Mouse (Mus musculus): ENCODE data around the gene Vps33b. TPM values are rescaled to one million over a fixed set of nuclear protein-coding genes. Genes with fewer than 3 reads are reported as not detected.

Vps33b gene
- 17.4 and 19.8 TPM in 2 replicates for polyA plus RNA-seq (2015; fragmentation: Nextera tagmentation; extraction: Ambion mirVana)

DNA sequence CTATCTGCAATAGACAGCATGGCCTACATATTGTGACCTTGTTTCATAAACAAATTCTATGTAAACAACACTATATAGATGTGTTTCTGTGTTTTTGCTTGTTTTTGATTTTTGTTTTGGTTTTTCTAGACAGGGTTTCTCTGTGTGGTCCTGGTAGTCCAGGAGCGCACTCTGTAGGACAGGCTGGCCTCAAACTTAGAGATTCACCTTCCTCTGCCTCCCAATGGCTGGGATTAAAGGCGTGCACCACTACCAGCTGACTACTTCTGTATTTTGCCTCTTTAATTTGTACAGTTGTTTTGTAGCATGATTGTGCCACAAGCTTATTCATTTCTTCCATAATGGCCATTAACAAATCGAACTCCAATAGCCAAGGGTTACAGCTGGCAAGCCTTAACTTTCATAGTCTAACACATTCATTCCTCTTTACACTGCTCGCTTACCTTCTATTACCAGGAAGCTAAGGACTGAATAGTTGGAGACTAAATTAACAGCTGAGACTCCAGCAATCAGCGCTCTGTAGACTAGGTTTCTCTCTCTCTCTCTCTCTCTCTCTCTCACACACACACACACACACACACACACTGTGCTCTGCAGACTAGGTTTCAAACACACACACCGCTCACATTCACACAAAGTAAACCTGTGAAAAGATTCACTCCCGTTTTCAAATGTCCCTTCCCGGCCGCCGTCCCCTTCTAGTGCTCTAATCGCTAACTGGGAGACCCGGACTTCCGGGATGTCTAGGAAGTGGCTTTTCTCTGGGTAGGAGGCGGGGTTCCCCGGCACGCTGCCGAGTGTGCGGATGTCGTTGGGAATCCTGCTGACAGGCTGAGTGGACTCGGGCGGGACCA, at the start of gene Vps33b:
Gene Vps33b (plus strand): TSS at position 753 of the 854 bp plus-strand sequence.
- H3K9ac ChIP-seq (replicated peaks): peak within 1 kb of the TSS; percentile 78
- peak; percentile 91 for ATAC-seq (replicated peaks)
- 5% methylated on average over 21 of the region's 21 CpGs for WGBS

GRCm38 (mm10) chr7:80220237-80220797, 49.1 kb upstream of the Vps33b start:
- H3K27me3 ChIP-seq: no peaks in the 10 kb centered on the region
- ATAC-seq (replicated peaks): no peak
- H3K4me3 ChIP-seq: no peak overlapping the region
- no peak overlapping the region for H3K4me2 ChIP-seq (replicated peaks)
- H3K9ac ChIP-seq (replicated peaks): no peak overlapping the region
- 97% methylated on average over 9 of the region's 9 CpGs for WGBS
- H3K9me3 ChIP-seq: no peaks in the 10 kb centered on the region
- H3K27ac ChIP-seq (replicated peaks): no peak overlapping the region
- peaks cover 3% of the 10 kb centered on the region for H3K4me1 ChIP-seq
- H3K36me3 ChIP-seq: peaks cover 88% of the 10 kb centered on the region

More for the DNA sequence above, at the start of gene Vps33b:
- H3K4me1 ChIP-seq: peaks cover 28% of the 10 kb centered on the region
- peaks cover 48% of the 10 kb centered on the region for H3K36me3 ChIP-seq
- H3K27me3 ChIP-seq: no peaks in the 10 kb centered on the region
- peak within 1 kb of the TSS; percentile 84 for H3K4me2 ChIP-seq (replicated peaks)
- peak within 1 kb of the TSS; percentile 68 for H3K4me3 ChIP-seq
- H3K27ac ChIP-seq (replicated peaks): peak within 1 kb of the TSS; percentile 76
- no peaks in the 10 kb centered on the region for H3K9me3 ChIP-seq

DNA sequence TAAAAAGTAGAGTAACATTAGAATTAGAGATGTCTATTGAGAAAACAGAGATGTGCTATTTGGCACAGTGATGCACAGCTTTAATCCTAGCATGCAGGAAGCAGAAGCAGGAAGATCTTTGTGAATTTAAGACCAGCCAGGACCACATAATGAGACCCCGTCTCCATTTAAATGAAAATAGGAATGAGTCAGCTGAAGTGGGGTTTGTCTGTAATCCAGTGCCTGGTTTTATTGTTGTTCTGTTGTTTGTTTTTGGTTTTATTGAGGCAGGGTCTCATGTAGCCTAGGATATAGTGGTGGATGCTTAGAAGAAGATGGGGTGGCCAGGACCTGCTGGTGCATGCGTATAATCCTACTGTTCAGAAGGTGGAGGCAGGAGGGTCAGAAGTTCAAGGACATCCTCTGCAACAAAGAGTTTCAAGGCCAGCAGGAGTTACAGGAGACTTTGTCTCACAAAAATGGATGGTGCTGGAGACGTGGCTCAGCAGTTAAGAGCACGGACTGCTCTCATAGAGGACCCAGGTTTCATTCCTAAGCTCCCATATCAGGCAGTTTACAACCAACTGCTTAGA, 48.2 kb upstream of the Vps33b start:
- 85% methylated on average over 4 of the region's 4 CpGs for WGBS
- Histone ChIP-seq H3K9ac (replicated peaks) (no peak overlapping the region), H3K4me2 (replicated peaks) (no peak overlapping the region), H3K9me3 (no peaks in the 10 kb centered on the region), H3K4me1 (no peaks in the 10 kb centered on the region), H3K27me3 (no peaks in the 10 kb centered on the region), H3K36me3 (peaks cover 88% of the 10 kb centered on the region), H3K27ac (replicated peaks) (no peak overlapping the region), H3K4me3 (no peak overlapping the region)
- no peak for ATAC-seq (replicated peaks)

DNA sequence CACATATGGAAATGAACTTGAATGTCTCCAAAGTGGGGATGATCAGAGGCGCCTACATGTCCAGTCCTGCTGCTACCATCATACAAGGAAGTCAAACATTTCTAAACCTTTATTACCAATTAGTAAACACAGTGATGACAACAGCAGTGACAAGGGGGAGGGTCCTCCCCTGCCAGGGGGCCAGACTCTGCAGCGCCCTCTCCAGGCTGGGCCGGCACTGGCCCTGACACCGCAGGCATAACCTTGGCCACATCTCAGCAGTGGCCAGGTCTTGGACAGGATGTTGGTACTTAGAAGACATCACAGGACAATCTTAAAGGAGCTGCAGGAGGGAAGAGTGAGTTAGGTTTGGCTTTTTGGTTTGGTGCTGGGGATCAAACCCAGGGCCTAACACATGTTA, 42.4 kb upstream of the Vps33b start:
- WGBS: 96% methylated on average over 4 of the region's 4 CpGs
- Histone ChIP-seq H3K4me1 (peaks cover 4% of the 10 kb centered on the region), H3K36me3 (peaks cover 50% of the 10 kb centered on the region)

DNA sequence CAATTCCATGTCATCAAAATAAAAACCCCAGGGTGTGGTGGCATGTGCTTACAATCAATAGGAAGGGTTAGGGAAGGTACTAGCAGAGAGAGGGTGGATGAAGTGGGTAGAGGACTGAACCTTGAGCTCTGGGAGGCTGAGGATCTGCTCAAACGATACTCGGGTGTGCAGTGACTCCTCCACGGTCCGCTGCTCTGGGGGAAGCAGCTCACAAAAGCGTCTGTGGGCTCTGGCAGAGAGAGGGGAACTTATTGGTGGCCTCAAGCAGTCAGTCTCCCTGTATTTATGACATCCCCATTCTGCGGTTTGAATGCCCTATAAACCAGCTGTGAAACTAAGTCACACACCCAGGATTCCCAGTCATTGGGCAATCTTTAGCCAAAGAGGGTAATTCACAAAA, 39.3 kb upstream of the Vps33b start:
- Histone ChIP-seq H3K4me2 (replicated peaks) (no peak overlapping the region), H3K9me3 (no peaks in the 10 kb centered on the region), H3K4me1 (peaks cover 24% of the 10 kb centered on the region), H3K4me3 (no peak overlapping the region), H3K9ac (replicated peaks) (no peak overlapping the region), H3K27ac (replicated peaks) (no peak overlapping the region), H3K36me3 (peaks cover 26% of the 10 kb centered on the region), H3K27me3 (no peaks in the 10 kb centered on the region)
- no peak for ATAC-seq (replicated peaks)
- WGBS: 64% methylated on average over 6 of the region's 6 CpGs

More for the DNA sequence above, 42.4 kb upstream of the Vps33b start:
- H3K27ac ChIP-seq (replicated peaks): no peak overlapping the region
- ATAC-seq (replicated peaks): no peak
- no peaks in the 10 kb centered on the region for H3K27me3 ChIP-seq
- no peak overlapping the region for H3K9ac ChIP-seq (replicated peaks)
- H3K9me3 ChIP-seq: no peaks in the 10 kb centered on the region
- H3K4me2 ChIP-seq (replicated peaks): no peak overlapping the region
- no peak overlapping the region for H3K4me3 ChIP-seq

- no peak; the same call in 1 of the 2 replicates for ATAC-seq (replicated peaks)
- under 1% methylated on average over 29 of the region's 29 CpGs for WGBS
- no peaks in the 10 kb centered on the region for H3K9me3 ChIP-seq
- H3K36me3 ChIP-seq: peaks cover 12% of the 10 kb centered on the region
- H3K27ac ChIP-seq (replicated peaks): no peak overlapping the region
- H3K4me3 ChIP-seq: peak overlapping the region; percentile 78
- H3K4me1 ChIP-seq: peaks cover 24% of the 10 kb centered on the region
- peak overlapping the region; percentile 58 for H3K9ac ChIP-seq (replicated peaks)
- peak overlapping the region; percentile 85 for H3K4me2 ChIP-seq (replicated peaks)
- H3K27me3 ChIP-seq: no peaks in the 10 kb centered on the region
Measured at GRCm38 (mm10) chr7:80231971-80232488, 37.4 kb upstream of the Vps33b start.

DNA sequence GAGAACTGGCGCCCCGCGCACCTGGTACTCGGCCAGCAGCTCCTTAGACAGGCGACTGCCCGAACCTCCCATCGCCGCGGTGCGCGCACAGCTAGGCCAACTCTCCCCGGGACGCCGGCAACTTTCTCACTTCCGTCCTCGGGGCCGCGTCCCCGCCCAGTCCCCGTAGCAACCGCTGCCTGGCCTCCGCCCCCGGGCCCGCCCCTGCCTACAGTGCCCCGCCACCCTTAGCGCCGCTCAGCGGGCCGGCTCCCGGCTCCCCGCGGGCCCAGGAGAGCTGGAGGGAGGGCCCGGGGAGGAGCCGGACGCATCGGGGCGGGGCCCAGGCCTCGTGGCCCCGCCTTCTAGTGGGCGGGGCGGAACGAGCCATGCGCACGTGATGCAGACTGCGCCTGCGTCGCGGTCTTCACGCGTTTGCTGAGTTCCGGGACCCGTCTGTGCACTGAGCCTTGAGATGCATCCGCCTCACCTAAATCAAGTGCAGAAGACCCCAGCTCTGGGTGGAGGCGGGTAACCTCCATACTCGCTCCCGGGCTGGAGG, 36.9 kb upstream of the Vps33b start, which contains the start of the genes Cib1 and Gdpgp1:
Gene Cib1 (minus strand): TSS at position 325 of the 541 bp plus-strand sequence.
Gene Gdpgp1 (plus strand): TSS at position 377 of the 541 bp plus-strand sequence.
- under 1% methylated on average over 56 of the region's 56 CpGs for WGBS
- H3K4me1 ChIP-seq: peaks cover 24% of the 10 kb centered on the region
- no peaks in the 10 kb centered on the region for H3K27me3 ChIP-seq
- H3K9ac ChIP-seq (replicated peaks): peak within 1 kb of the TSS; percentile 61
- H3K27ac ChIP-seq (replicated peaks): peak within 1 kb of the TSS; percentile 68
- H3K4me2 ChIP-seq (replicated peaks): peak within 1 kb of the TSS; percentile 85
- peak; percentile 95 for ATAC-seq (replicated peaks)
- H3K4me3 ChIP-seq: peak within 1 kb of the TSS; percentile 78
- H3K36me3 ChIP-seq: peaks cover 6% of the 10 kb centered on the region
- no peaks in the 10 kb centered on the region for H3K9me3 ChIP-seq

GRCm38 (mm10) chr7:80233799-80234198, 35.6 kb upstream of the Vps33b start:
- WGBS: 80% methylated on average over 9 of the region's 9 CpGs
- Histone ChIP-seq H3K4me2 (replicated peaks) (peak overlapping the region; percentile 85), H3K4me3 (no peak overlapping the region), H3K27ac (replicated peaks) (no peak overlapping the region), H3K27me3 (no peaks in the 10 kb centered on the region), H3K9ac (replicated peaks) (no peak overlapping the region), H3K9me3 (no peaks in the 10 kb centered on the region), H3K4me1 (peaks cover 24% of the 10 kb centered on the region), H3K36me3 (peaks cover 8% of the 10 kb centered on the region)
- no peak for ATAC-seq (replicated peaks)

GRCm38 (mm10) chr7:80238542-80238941, 30.9 kb upstream of the Vps33b start:
- ATAC-seq (replicated peaks): no peak
- Histone ChIP-seq H3K27me3 (no peaks in the 10 kb centered on the region), H3K4me1 (peaks cover 13% of the 10 kb centered on the region), H3K9me3 (no peaks in the 10 kb centered on the region), H3K9ac (replicated peaks) (no peak overlapping the region), H3K36me3 (peaks cover 24% of the 10 kb centered on the region), H3K27ac (replicated peaks) (no peak overlapping the region), H3K4me2 (replicated peaks) (no peak overlapping the region), H3K4me3 (no peak overlapping the region)
- WGBS: 90% methylated on average over 10 of the region's 10 CpGs

DNA sequence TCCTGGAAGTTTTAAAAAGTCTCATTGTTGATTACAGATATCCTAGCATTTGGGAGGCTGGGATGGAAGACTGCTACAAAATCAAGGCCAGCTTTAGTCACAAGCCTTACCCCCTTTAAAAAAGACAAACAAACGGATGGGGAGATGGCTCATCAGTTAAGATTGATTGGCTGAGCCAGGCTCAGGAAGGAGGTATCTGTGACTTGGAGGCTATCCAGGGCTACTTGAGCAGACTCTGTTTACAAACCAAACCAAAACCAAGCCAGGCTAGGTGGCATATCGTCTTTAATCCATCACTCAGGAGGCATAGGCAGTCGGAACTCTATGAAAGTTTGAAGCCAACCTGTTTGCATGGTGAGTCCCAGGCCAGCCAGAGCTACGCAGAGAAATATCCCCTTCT, 27.8 kb upstream of the Vps33b start:
- Histone ChIP-seq H3K9ac (replicated peaks) (no peak overlapping the region), H3K4me3 (no peak overlapping the region), H3K4me1 (0 out of 2 replicates have a peak, but pooled peaks cover 2% of the 10 kb centered on the region), H3K9me3 (no peaks in the 10 kb centered on the region), H3K27ac (replicated peaks) (no peak overlapping the region), H3K4me2 (replicated peaks) (no peak overlapping the region), H3K27me3 (no peaks in the 10 kb centered on the region), H3K36me3 (peaks cover 24% of the 10 kb centered on the region)
- WGBS: 91% methylated on average over 4 of the region's 4 CpGs
- ATAC-seq (replicated peaks): no peak

DNA sequence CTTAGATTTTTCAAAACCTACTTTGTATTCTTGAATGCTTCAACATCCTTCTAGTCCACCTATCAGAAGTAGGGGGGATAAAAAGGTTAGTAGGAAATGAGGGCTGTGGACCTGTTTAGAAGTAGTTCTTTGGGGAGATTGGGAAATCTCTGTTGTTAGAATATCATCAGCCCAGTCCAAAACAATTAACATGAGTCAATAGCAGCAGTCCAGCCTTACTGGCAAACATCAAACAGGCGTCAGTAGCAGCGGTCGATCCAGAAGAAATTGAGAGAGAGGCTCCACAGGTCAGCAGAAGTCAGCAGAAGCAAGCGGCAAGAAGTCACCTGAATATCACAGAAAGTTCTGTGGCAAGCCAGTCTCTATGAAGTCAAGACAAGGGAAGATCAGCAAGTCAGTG, 24.6 kb upstream of the Vps33b start:
- H3K9ac ChIP-seq (replicated peaks): no peak overlapping the region
- H3K27me3 ChIP-seq: no peaks in the 10 kb centered on the region
- no peaks in the 10 kb centered on the region for H3K9me3 ChIP-seq
- no peak overlapping the region for H3K4me3 ChIP-seq
- H3K27ac ChIP-seq (replicated peaks): no peak overlapping the region
- no peak overlapping the region for H3K4me2 ChIP-seq (replicated peaks)
- 0 out of 2 replicates have a peak, but pooled peaks cover 2% of the 10 kb centered on the region for H3K4me1 ChIP-seq
- peaks cover 9% of the 10 kb centered on the region; the same call in 1 of the 2 replicates for H3K36me3 ChIP-seq
- 93% methylated on average over 4 of the region's 4 CpGs for WGBS
- ATAC-seq (replicated peaks): no peak
